Comparison of ENCODE assay signal across 8 mouse cellular contexts in the genomic region with DNA sequence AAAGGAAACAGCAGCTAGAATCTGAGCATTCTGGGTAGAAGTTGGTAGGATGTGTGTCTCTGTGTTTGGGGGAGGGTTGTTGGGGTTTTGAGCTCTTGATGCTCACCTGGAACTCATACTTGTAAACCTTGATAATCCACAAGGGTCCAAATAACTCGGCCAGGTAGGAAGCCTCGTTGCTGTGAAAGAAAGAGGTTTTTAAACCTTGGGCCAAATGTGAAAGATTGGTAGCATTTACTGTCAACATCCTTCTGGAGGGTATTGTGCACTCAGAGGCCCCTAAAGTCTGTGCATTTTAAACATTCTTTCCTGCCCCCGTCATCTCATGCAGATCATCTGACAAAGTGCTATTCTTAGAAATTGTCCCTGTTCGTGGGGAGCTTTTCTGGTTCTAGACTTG. TPM values are rescaled to one million over a fixed set of nuclear protein-coding genes. Genes with fewer than 3 reads are reported as not detected.
DNase-seq lines count a peak whose midpoint lies in the region; ATAC-seq and TF ChIP-seq lines count a peak whose summit lies in the region.

A gene (plus strand): TSS at position 301 of the 400 bp plus-strand sequence.

- H3K4me2 ChIP-seq in midbrain, embryonic 15.5 days = no peak within 1 kb of the TSS

- H3K27me3 ChIP-seq in midbrain, embryonic 15.5 days (replicated peaks) = no peaks in the 10 kb centered on the region

- TF ChIP-seq POLR2A in brain, embryonic 14.5 days (IDR thresholded peaks at IDR 0.05; ENCODE audit: borderline replicate concordance, extremely low read depth, insufficient read depth, insufficient read length, poor library complexity, severe bottlenecking) = no peak

- peaks cover 42% of the 10 kb centered on the region for H3K4me1 ChIP-seq in midbrain, embryonic 15.5 days

- no peaks in the 10 kb centered on the region for H3K9me3 ChIP-seq in midbrain, embryonic 15.5 days

- H3K36me3 ChIP-seq in midbrain, embryonic 15.5 days (replicated peaks) = peaks cover 13% of the 10 kb centered on the region

- no peak for TF ChIP-seq CTCF in brain, embryonic 14.5 days (IDR thresholded peaks at IDR 0.05; ENCODE audit: borderline replicate concordance, extremely low read depth, insufficient read depth, insufficient read length)

- no peak for ATAC-seq in midbrain, embryonic 15.5 days (replicated peaks)
- ATAC-seq in cerebellum, adult (ENCODE audit: insufficient number of reproducible peaks, low FRiP score, low TSS enrichment) = no peak

- WGBS in midbrain, embryonic 15.5 days = 90% methylated on average over 4 of the region's 4 CpGs

- H3K4me3 ChIP-seq in midbrain, embryonic 15.5 days = no peak within 1 kb of the TSS

- no peak within 1 kb of the TSS for H3K27ac ChIP-seq in midbrain, embryonic 15.5 days

- DNase-seq in layer of hippocampus, adult 8-10 months (ENCODE audit: low spot score in 2 of 2) = no peak
- no peak for DNase-seq in layer of hippocampus, adult 9-10 months (ENCODE audit: low spot score)
- DNase-seq in brain, embryonic 14.5 days (ENCODE audit: low read depth) = no peak
- DNase-seq in heart, adult 8-10 months (ENCODE audit: low spot score) = no peak
- DNase-seq in layer of hippocampus, postnatal 25 days (ENCODE audit: extremely low spot score in 1 of 2, low spot score in 1 of 2) = no peak
- DNase-seq in adipocyte (ENCODE audit: low spot score) = no peak

- H3K9ac ChIP-seq in midbrain, embryonic 15.5 days = no peak within 1 kb of the TSS; the same call in 1 of the 2 replicates

RNA-seq across cellular contexts. Expression of the gene that starts here (rescaled TPM):
- total RNA-seq in layer of hippocampus, adult 8-10 months (2022) = 10 to 100 TPM; 16.2 to 22.7 (median 17.0) TPM
- 31.6 and 32.1 TPM in 2 replicates for polyA plus RNA-seq in brain, embryonic 14.5 days (2012; rRNA removed)
- 10 to 100 TPM; 18.2 to 25.0 (median 22.6) TPM for total RNA-seq in heart, adult 8-10 months (2022)
- 10 to 100 TPM; 24.0 to 26.6 TPM for total RNA-seq in layer of hippocampus, postnatal 25 days (2021)
- 106 and 112 TPM in 2 replicates for polyA plus RNA-seq in midbrain, embryonic 15.5 days (2015; fragmentation: Nextera tagmentation; extraction: Ambion mirVana)
